Mouse (Mus musculus) NIH3T3 (cell line): ENCODE results near the gene Grhpr.
A peak's percentile ranks its signal among the peaks of the same experiment; 100 is the strongest.
"Not testable (repeated sequence)": the region's sequence is repeated elsewhere in the genome, so short reads cannot be mapped to it uniquely, and the experiment has no call there.

Experiments
- DNase-seq: peaks from one replicate; pipeline ENCODE4 v3.0.0-alpha.2; 2012; ENCODE audit warnings: low read depth

The Grhpr gene

DNA sequence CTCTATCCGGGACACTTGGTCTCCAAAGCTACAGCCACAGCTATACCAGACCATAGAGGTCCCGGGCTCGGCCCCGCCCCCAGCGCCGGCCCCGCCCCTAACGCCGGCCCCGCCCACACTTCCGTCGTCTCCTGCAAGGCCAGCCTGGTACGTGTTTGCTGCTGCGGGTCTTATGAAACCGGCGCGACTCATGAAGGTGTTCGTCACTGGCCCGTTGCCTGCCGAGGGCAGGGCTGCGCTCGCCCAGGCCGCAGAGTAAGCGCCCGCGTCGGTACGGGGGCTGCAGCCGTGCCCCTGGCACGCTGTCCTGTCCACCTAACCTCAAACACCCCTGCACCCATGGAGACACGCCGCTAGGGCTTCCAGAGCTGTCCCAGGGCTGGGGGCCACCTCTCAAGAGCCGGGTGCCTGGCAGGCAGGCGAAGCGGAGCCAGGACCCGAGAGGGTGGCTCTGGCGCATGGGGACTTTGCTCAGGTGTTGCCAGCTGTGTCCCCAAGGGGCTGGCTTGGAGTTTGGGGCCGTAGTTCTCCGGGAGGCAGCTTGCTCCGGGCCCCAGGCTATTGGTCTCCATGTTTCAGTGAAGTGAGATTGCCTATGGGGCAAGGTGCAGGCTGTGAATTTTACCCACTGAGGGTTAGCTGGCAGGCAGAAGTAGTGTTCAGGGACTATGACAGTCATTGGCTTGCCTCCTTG is at the start of gene Grhpr:
TSS of gene Grhpr (plus strand) at position 116 of the 694 bp plus-strand sequence.
- peak; percentile 89 for DNase-seq

DNA sequence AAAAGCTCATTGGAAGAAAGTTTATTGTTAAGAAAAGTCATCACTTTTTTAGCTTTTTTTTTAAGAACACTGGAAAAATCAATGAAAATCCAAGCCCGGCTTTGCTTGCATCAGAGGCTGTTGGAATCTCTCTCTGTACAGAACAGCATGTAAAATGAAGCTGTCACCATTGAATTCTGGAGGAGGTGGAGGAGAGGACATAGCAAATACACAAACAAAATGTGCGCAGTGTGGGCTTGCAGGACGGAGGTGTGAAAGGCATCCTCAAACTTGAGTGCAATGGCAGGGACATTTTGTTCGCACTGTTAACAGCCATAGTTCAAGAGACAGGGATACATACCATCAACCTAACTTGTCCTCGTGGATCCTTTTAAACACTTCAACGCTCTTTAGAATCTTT is 49.5 kb upstream of the Grhpr start:
- no peak for DNase-seq

DNA sequence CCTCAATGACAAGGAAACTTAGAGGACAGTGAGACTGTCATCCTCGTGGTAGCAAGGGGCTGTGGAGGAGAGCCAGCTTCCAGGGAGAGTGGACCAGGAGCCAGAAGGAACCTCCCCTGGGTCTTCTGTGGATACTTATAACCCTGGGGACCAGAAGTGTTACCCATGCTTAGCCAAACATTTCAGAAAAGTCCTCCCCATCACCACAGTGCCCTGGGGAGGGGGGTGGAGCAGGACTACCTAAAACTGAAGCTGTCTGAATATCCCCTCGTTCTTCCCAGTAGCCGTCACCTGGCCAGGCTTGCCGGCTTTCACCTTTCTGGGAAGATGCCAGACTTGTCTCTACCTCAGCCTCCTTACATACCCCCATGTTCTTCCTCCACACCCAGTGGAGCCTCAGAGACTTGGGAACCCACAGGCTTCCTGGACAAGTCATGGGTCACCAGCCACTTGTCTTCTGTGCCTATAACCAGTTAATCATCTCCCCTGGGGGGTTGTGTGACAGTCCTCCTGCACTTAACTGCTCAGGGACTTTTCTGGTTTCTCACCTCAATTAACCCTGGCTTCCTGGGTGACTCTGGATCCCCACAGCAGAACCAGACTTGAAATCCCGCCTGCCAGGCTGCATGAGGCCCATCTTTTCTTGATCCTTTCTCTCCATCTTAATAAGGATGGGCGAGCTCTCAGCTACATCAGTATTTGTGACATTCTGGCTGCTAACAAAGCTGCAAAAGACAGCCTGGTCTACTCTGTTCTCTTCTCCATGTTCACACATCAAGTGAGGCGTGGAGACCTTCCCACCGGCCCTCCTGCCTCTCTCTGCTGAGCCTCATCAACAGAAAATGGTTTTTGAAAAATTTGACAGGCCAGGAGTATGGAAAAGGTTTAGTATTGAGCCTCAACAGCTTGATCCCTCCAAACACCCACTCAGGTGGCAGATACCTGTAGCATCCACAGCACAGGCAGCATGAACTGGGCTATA is 42.5 kb upstream of the Grhpr start:
- DNase-seq = no peak

DNA sequence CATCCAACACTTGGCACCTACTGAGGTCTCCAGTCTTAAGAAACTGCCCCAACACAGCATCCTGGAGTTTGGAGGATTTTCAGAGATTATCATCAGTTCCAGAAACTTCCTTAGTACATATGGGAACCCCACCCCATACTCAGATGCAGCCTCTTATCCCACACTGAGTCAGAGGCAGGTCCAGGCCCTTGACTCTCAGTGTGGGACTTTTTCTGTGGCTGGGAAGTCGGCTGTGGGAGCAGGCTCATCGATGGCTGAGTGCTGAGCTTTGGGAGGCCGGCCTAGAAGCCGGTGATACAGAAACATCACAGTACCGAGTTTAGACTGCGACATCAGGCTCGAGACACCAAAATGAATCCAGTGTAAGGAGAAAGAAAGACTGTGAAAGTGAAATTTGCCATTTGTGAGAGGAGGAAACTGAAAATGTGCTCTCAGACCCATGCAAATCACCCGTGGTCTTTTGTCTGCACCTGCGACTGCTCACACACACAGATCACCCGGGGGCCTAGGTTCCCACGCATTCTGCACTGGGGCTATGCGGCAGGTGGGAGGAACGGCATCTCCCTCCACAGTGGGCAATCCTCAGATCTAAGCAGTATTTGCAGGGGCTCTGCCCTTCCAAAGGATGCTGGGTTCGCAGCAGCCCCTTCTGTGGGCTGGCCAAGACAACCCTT is 41.5 kb upstream of the Grhpr start:
- DNase-seq = no peak

DNA sequence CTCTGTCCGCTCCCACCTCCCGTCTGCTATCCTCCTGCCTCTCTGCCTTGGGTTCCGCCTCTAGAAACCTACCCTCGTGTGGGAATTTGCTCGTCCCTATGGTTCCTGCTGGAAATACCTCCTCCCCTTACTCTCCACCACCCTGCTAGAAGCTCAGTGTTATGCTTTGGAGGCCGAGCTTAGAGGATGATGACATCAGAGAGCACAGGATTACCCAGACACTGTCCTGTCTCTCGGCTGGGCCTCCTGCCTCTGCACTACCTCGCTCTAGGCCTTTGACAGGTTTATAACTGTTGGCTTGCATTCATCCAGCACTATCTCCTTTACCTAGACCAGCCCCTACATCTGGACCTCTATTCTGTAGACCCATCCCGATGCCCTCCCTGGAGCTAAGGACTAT is 40.9 kb upstream of the Grhpr start:
- no peak for DNase-seq

DNA sequence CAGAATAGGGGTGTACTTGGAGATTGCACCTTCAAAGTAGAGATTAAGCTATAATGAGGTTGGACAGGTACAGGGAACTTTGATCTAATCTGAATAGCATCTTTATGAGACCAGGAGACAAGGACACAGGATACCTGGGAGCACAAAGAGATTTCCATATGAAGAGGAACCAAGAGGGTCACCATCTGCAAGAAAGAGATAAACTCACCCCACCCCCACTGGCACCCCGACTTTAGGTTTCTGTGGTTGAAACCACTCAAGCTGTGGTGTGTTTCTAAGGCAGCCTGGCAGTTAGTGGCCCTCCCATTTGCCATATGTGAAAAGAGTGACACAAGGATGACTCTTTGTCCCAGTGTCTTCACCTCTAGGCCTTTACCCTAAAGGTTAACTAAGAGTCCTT is 39.0 kb upstream of the Grhpr start:
- no peak for DNase-seq

DNA sequence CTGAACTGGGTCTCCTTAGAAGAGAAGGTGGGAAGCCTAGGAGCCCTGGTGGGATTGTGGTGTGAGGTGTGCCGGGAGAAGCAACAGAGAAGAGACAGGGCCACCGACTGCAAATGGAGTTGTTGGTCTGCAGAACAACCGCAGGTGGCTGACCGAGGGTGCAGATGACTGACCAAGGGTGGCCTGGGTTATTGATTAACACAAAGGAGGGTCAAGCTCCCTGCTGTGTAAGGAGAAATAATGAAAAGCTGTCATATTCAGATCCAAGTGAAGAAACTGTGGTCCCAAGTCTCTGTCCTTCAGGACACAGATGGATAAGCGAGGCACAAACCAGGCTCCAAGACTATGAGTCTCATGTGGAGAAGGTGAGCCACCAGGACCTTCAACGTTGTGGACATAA is 37.7 kb upstream of the Grhpr start:
- no peak for DNase-seq

DNA sequence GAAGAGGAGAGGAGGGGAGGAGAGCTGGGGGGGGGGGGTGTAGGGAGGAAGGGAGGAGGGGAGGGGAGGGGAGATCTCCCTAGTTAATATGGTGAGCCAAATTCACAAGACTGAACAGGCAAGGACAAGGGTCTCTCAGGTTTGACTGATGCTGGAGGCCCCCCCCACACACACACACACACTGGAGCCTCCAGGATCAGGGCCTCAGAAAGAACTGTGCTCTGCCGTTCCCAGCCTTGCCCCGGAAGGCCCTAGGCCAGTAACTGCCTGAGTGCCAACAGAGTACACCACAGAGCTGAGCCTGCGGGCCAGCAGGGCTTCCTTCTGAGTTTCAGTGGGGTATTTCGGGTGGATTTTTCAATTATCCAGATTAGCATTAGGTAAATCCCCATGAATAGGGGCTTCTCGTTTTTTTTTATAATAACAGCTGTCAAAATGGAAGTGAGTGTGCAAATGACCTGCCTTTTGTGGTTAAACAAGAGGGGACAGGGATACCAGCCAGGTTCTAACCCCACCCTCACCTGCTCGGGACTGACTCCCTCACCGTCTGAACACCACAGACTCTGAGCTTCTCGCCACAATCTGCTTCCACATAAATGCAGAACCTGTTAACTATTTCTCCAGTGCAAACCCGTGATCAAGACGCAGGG is 36.6 kb upstream of the Grhpr start:
- no peak for DNase-seq

DNA sequence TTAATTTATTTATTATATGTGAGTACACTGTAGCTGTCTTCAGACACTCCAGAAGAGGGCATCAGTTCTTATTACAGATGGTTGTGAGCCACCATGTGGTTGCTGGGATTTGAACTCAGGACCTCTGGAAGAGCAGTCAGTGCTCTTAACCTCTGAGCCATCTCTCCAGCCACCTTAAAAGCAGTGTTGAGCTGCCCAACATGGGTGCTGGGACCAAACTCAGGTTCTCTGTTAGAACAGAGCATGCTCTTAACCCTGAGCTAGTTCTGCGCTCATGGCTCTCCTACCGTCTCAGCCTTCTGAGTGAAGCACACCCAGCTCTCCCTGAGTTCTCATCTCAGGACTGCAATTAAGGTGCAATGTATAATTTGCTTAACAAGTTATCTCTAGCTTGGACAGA is 35.1 kb upstream of the Grhpr start:
- not testable (repeated sequence) for DNase-seq

DNA sequence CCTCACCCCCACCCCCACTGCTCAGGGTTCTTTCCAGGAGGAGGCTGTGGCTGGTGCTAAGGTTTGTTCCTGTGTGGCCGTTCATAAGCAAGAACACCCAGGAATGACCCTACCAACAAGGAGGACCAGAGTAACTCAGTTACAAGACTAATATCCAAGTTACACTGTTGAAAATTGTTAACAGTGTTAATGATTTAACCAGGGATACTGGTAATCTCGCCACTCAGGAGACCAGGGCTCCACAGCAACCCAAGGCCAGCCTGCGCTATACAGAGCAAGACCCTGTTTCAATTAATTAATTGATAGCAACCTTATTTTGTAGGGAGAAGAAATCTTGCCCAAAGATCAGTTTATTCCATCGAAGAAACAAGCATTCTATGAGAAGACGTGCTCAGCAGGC is 33.7 kb upstream of the Grhpr start:
- no peak for DNase-seq

DNA sequence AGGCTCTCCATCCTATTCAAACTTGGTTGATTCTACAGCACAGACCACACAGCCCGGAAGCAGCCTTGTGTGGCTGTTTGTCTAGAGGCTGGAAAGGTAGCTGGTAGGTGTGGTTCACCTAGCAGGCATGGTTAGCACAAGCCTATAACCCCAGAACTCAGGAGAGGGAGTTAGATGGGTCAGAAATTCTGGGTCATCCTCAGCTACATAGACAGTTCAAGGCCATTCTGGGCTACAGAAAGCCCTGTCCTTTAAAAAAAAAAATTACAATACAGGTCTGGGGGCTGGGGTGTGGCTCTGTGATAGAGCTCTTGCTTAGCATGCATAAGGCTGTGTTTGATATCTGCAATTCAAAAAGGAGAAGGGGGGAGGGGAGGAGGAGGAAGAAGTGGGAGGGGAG is 32.9 kb upstream of the Grhpr start:
- DNase-seq = no peak

DNA sequence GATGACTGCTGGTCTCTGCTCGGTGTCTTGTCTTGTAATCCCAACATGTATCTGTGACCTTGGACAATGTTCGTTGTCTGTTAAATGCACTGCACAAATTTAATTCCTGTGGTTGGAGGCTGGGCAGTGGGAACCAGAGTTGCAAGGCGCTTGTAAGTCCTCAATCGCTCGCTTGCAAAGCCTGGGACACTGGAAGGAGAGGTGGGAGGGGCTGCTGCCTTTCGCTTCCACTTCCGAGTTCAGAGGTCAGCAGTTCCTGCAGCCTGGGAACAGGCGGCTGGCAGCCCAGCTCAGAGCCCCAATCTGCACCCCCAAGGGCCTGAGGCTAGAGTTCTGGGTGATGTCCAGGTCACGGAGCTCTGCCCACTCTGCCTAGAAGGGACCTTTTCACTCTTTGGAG is 28.2 kb upstream of the Grhpr start:
- no peak for DNase-seq

DNA sequence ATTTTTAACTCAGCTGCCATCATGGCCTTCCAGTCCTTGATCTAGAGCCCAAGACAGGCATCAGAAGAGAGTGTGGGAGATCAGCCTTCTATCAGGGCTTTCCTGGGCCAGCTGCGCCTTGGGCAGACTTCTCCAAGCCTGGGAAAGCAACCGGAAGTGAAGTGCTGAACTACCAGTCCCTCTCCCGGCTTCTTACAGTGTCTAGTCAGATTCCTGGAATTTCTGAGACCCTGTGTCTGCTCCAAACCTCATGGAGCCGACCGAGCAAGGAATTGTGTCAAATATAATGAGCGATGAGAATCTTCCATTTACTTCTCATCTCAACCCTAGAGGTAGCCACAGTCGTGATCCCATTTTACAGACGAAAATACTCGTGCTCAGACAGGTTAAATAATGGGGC is 22.4 kb upstream of the Grhpr start:
- no peak for DNase-seq

DNA sequence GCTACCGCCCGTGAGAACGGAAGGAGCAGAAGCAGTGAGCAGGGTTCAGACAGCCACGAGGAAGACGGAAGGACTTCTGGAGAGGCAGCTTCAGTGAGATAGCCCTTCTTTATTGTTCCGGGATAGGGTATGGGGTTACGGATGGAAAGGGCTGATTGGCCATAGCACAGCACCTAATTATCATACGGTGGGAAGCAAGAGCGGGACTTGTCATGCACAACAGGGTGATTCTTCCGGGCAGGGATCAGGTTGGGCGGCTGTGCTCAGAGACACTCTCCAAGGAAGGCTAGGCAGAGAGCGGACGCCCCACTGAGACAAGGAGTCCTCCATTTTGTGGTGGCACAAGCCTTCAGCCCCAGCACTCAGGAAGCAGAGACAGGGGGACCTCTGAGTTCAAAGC is 22.0 kb upstream of the Grhpr start:
- DNase-seq = no peak

DNA sequence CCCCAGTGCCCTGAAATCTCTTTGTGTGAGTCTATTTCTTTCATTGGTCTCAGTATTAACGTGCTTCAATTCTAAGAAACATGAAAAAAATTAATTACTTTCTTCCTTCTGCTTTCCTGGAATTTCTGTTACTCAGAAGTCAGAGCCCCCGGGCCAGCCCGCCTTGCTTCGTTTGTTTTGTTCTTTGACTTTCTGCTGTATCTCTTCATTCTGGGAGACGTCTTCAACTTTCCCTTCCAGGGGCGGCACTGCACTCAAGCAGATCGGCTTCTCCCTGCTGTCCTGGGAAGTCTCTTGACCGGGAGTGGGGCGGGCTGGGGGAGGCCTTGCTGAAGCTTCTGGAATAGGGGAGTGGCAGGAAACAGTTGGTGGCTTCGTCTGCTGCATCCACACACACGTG is 18.0 kb upstream of the Grhpr start:
- DNase-seq = no peak

DNA sequence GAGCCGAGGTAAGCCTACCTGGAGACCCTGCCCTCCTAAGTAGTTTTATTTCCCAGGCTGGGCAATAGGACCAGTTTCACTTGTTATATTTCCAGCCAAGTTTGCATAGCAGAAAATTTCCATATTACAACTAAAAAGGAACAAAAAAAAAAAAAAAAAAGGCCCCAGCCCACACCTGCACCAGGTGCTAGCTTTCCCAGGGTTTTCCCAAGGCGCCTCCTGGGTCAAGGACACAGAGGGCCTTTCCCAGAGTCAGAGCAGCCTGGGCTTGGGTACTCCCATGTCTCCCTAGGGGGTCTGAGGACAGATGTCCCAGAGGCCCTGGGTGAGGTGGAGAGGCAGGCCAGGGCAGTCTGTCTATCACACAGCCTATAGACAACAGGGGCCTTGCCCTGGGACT is 16.0 kb upstream of the Grhpr start:
- no peak for DNase-seq

DNA sequence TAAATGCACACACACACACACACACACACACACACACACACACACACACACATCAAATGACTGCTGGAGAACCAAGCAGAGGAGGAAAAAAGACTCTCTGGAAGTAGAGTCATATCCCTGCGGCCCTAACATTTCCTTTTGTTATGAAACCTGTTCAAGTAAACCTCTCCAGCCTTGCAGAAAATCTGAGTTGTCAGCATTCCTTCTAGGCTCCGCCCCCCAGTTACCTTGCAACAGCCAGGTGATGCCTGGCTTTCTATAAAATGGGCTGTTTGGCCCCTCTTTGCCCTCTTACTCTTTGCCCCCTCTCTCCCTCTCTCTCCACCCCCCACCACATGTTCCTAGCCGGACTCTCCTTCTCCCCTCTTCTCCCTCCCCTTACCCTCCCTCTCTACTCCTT is 15.5 kb upstream of the Grhpr start:
- no peak for DNase-seq

DNA sequence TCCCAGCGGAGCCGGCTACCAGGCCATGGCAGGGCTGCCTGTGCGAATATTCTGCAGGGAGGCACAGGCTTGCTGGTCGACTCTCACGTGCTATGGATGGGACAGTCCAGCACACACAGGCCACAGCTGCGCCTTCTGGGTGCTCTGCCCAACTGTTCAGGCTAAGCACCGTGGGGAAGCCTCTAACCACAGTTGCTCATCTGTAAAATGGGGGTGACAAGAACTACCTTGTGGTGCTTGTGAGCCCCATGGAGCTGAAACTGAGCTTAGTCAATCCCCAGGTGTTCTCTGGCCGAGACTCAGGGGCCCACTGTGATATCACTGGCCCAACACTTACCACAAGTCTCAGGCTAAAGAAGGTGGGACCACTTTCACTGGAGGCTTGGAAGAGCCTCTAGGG is 13.8 kb upstream of the Grhpr start:
- no peak for DNase-seq

DNA sequence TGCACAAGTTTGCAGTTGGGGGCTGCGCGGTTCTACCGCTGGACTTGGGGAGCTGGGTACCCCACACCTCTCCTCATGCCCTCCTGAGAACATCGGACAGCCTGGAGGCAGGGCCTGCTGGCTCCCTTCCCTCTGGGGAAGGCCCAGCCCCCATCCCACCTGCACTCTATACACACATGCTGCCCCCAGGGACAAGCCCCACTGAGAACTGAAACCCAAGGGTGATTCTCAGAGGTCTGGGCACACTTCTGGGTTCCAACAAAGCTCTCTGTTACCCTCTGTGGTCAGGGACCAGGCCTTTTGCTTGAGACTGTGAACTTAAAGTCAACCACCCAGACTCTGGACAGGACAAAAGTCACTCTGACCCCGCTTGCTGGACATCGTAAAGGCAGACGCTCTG is 11.1 kb upstream of the Grhpr start:
- DNase-seq = no peak

DNA sequence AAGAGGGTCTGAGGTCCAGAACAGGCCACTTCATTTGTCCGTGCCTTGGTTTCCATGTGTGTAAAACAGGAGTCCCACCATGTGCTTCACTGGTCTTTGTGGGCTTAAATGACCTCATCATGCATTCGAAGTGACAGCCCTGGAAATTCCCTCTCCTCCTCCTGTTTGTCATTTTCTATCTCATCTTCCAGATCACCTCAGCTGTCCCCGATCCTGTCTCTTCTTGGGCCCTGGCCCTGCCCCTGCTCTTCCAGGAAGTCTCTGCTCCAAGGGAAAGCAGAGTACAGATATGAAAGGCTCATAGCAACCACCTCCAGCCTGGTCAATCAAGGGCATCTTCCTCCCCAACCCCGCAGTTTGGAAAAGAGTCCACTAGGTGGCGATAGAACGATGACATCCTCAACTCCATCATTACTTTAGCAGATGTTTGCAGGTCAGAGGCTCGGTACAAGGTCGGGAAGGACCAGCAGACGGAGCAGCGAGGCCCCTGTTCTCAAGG is 10.5 kb upstream of the Grhpr start:
- peak; percentile 70 for DNase-seq

DNA sequence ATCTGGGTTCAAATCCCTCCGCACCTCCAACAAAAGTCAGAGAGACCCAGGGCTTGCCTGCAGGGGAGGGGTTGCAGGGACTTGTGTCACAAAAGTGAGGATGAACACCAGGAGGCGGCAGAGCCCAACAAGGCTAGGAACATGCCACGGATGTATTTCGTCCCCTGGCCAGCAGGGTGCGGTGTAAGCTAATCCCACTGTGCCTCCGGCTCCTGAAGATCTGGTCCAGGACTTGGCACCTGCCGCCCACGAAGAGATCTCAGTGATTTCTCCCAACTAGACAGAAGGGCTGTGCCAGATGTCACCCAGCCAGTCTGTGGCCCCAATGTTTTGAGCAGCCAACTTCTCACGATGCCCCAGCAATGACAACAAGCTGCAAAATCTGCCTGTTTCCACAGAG is 7.7 kb upstream of the Grhpr start:
- DNase-seq = peak; percentile 90

DNA sequence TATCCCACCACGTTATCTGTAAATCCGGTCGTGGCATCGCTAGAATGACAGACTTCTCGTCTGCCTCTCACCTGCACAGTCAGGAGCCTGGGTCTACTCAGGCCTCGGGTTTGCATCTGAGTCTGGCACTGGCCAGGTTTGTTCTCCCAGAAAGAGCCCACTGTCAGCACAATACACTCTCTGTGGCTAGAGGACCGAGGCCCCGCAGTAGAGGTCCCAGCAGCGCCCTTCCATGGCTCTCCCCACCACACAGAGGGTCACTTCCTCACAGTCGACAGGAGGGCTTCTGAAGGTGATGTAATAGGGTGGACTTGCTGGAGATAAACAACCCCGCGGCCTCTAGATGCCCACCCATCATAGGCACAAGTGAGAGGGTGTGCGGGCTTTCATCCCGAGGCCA is 7.3 kb upstream of the Grhpr start:
- DNase-seq = no peak
